Mouse (Mus musculus) CH12.LX (cell line): ENCODE results near the gene Daam1. TPM values are rescaled to one million over a fixed set of nuclear protein-coding genes. Genes with fewer than 3 reads are reported as not detected.

ENCODE experiments used
- DNase-seq: peaks from one replicate; pipeline ENCODE4 v3.0.0-alpha.2; 2013; ENCODE audit errors: extremely low read depth
- H3K27ac ChIP-seq: 2 replicates; pipeline ENCODE4 v1.5.1; 2012; ENCODE audit warnings: low read depth, mild to moderate bottlenecking, control low read depth, moderate library complexity; ENCODE audit not compliant: insufficient read depth
- H3K27me3 ChIP-seq: replicated peaks from 2 replicates; pipeline ENCODE3; 2012; ENCODE audit warnings: inconsistent platforms
- H3K36me3 ChIP-seq, 2 experiments: replicated peaks in 1 of 2; 2 replicates each; pipeline versions ENCODE3 to v1.6.1; 2012; ENCODE audit warnings: inconsistent platforms in 1 of 2, low read length in 1 of 2, mild to moderate bottlenecking in 1 of 2, mixed read lengths in 1 of 2, moderate library complexity in 1 of 2; ENCODE audit not compliant: control insufficient read depth in 1 of 2, insufficient read depth in 1 of 2
- H3K4me1 ChIP-seq, 2 experiments: 2 replicates each; pipeline ENCODE4 v1.6.1; 2012; ENCODE audit warnings: inconsistent platforms in 1 of 2, moderate library complexity in 1 of 2; ENCODE audit not compliant: insufficient read depth in 2 of 2, control insufficient read depth in 1 of 2
- H3K4me2 ChIP-seq: 2 replicates; pipeline ENCODE4 v1.6.1; 2012; ENCODE audit warnings: low read depth, mild to moderate bottlenecking, control low read depth; ENCODE audit not compliant: poor library complexity, insufficient read depth, severe bottlenecking
- H3K4me3 ChIP-seq, 3 experiments: fragments of 150-350 bp in 1 of 3; sonication (generic) in 1 of 3; replicated peaks in 1 of 3; 2 replicates each; pipeline versions ENCODE3 to v1.5.1; 2011 to 2012; ENCODE audit warnings: low read depth in 2 of 3, low read length in 2 of 3, mild to moderate bottlenecking in 2 of 3, moderate library complexity in 2 of 3, control low read depth in 1 of 3, improper control_type of control experiment in 1 of 3, inconsistent platforms in 1 of 3, mixed read lengths in 1 of 3; ENCODE audit not compliant: poor library complexity in 1 of 3
- H3K79me2 ChIP-seq: replicated peaks from 2 replicates; pipeline ENCODE4 v1.6.1; 2012; ENCODE audit warnings: mild to moderate bottlenecking, moderate library complexity; ENCODE audit not compliant: control insufficient read depth, poor library complexity, insufficient read depth, severe bottlenecking; ENCODE audit errors: extremely low read depth
- H3K9ac ChIP-seq: 2 replicates; pipeline ENCODE4 v1.6.1; 2012; ENCODE audit warnings: low read depth, mild to moderate bottlenecking, control low read depth, moderate library complexity; ENCODE audit not compliant: insufficient read depth
- H3K9me3 ChIP-seq: replicated peaks from 2 replicates; pipeline ENCODE3; 2012; ENCODE audit warnings: low read length, inconsistent platforms, mixed read lengths
- BHLHE40 ChIP-seq: IDR thresholded peaks from 2 replicates; pipeline ENCODE4 v1.6.1; 2011; ENCODE audit warnings: mild to moderate bottlenecking, low read depth, low read length, improper control_type of control experiment
- CTCF ChIP-seq, 2 experiments: IDR thresholded peaks in 1 of 2; conservative IDR thresholded peaks in 1 of 2; 2 replicates each; pipeline ENCODE4 v1.5.1; 2011 to 2012; ENCODE audit warnings: low read depth in 2 of 2, low read length in 2 of 2, improper control_type of control experiment in 1 of 2, inconsistent platforms in 1 of 2, mild to moderate bottlenecking in 1 of 2, moderate library complexity in 1 of 2
- E2F4 ChIP-seq: IDR thresholded peaks from 2 replicates; pipeline ENCODE4 v1.6.1; 2011; ENCODE audit warnings: low read depth, low read length, improper control_type of control experiment; ENCODE audit not compliant: insufficient replicate concordance
- EP300 ChIP-seq: IDR thresholded peaks from 2 replicates; pipeline ENCODE4 v1.6.1; 2011; ENCODE audit warnings: low read length, improper control_type of control experiment
- ETS1 ChIP-seq: conservative IDR thresholded peaks from 2 replicates; pipeline ENCODE4 v1.6.1; 2012; ENCODE audit warnings: low read depth, mild to moderate bottlenecking, inconsistent platforms, low read length, improper control_type of control experiment, moderate library complexity
- GABPA ChIP-seq: IDR thresholded peaks from 2 replicates; pipeline ENCODE4 v1.6.1; 2012; ENCODE audit warnings: low read depth, low read length, improper control_type of control experiment, inconsistent platforms; ENCODE audit not compliant: insufficient replicate concordance
- HCFC1 ChIP-seq: IDR thresholded peaks from 2 replicates; pipeline ENCODE4 v1.6.1; 2012; ENCODE audit warnings: low read depth, mild to moderate bottlenecking, inconsistent platforms, low read length, improper control_type of control experiment
- JUND ChIP-seq: conservative IDR thresholded peaks from 2 replicates; pipeline ENCODE4 v1.6.1; 2011; ENCODE audit warnings: low read depth, low read length, improper control_type of control experiment
- MAFK ChIP-seq: IDR thresholded peaks from 2 replicates; pipeline ENCODE4 v1.6.1; 2011; ENCODE audit warnings: low read length, improper control_type of control experiment; ENCODE audit not compliant: insufficient replicate concordance
- MAX ChIP-seq: IDR thresholded peaks from 2 replicates; pipeline ENCODE4 v1.6.1; 2011; ENCODE audit warnings: low read length, improper control_type of control experiment
- MEF2A ChIP-seq: IDR thresholded peaks from 2 replicates; pipeline ENCODE4 v1.6.1; 2014; ENCODE audit warnings: low read depth, mild to moderate bottlenecking, inconsistent platforms, low read length, improper control_type of control experiment, borderline replicate concordance
- MYC ChIP-seq: IDR thresholded peaks from 2 replicates; pipeline ENCODE4 v1.6.1; 2011; ENCODE audit warnings: low read depth, mild to moderate bottlenecking, improper control_type of control experiment, low read length
- NELFE ChIP-seq: IDR thresholded peaks from 2 replicates; pipeline ENCODE4 v1.6.1; 2011; ENCODE audit warnings: low read depth, low read length, improper control_type of control experiment
- PAX5 ChIP-seq: IDR thresholded peaks from 2 replicates; pipeline ENCODE4 v1.6.1; 2012; ENCODE audit warnings: low read length, inconsistent platforms, mixed read lengths
- POLR2A ChIP-seq: IDR thresholded peaks from 2 replicates; pipeline ENCODE4 v1.6.1; 2011; ENCODE audit warnings: low read depth, mild to moderate bottlenecking, improper control_type of control experiment, low read length
- POLR2AphosphoS2 ChIP-seq: IDR thresholded peaks from 2 replicates; pipeline ENCODE4 v1.6.1; 2011; ENCODE audit warnings: low read depth, low read length, improper control_type of control experiment
- SIN3A ChIP-seq: IDR thresholded peaks from 2 replicates; pipeline ENCODE4 v1.6.1; 2012; ENCODE audit warnings: low read length, improper control_type of control experiment, inconsistent platforms
- SMC3 ChIP-seq: IDR thresholded peaks from 2 replicates; pipeline ENCODE4 v1.6.1; 2011; ENCODE audit warnings: low read depth, low read length, improper control_type of control experiment
- TCF12 ChIP-seq: IDR thresholded peaks from 2 replicates; pipeline ENCODE4 v1.6.1; 2014; ENCODE audit warnings: low read depth, mild to moderate bottlenecking, inconsistent platforms, low read length, improper control_type of control experiment
- ZC3H11A ChIP-seq: IDR thresholded peaks from 2 replicates; pipeline ENCODE4 v1.6.1; 2012; ENCODE audit warnings: low read depth, mild to moderate bottlenecking, inconsistent platforms, low read length, improper control_type of control experiment
- dilution Hi-C: fragments of 300-500 bp; cut with MboI; formaldehyde crosslinking; loops from 2 replicates; pipeline ENCODE4 v1.14.3; 2020; ENCODE audit warnings: low sequenced_read_pairs; ENCODE audit not compliant: extremely low pct_unique_long_range_greater_than_20kb, extremely low pct_ligation_motif_present
- in situ Hi-C: fragments of 300-500 bp; cut with MboI; formaldehyde crosslinking; loops from 3 replicates; pipeline ENCODE4 v1.14.3; 2019; ENCODE audit warnings: low sequenced_read_pairs, low pct_ligation_motif_present, low pct_unique_long_range_greater_than_20kb, mixed read lengths
- polyA plus RNA-seq: library from polyadenylated mRNA; unstranded; fragments of >175 nt; gene quantifications from 2 replicates; pipeline ENCODE4 v1.2.1, GENCODE M21; 2012; ENCODE audit warnings: low read depth; ENCODE audit not compliant: insufficient read length
- total RNA-seq, 2 experiments: library from RNA; depleted of rRNA; stranded (reverse); fragments of 300-350 nt in 1 of 2; fragments of >200 nt in 1 of 2; gene quantifications; 2 replicates each; pipeline ENCODE4 v1.2.3; 2012 to 2014

Gene Daam1
- total and polyA plus RNA-seq, 3 experiments = 10.7 to 27.9 (median 23.6) TPM

DNA sequence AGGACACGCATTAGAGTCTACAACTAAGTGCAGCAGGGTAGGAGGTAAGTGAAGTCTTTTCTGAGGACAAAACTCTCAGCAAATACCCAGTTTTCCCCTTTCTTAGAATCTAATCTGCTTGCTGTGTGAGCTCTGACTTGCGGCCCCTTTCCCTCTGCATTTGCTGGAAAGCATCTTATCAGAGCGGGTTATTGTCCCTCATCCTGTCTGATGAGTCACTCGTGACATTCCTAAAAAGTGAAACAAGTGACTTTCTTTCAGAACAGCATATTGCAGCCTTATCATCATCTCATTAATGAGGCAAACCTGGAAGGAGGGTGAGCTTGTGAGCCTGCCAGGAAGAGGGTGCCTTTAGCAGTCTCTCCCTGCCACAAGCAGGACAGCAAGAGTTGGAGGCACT lies 68.7 kb downstream of the Daam1 start (continued):
- TF ChIP-seq MAX = no peak
- TF ChIP-seq ETS1 = no peak
- no peak for TF ChIP-seq MYC
- TF ChIP-seq NELFE = no peak
- TF ChIP-seq, all 38 proteins: peak for 0

DNA sequence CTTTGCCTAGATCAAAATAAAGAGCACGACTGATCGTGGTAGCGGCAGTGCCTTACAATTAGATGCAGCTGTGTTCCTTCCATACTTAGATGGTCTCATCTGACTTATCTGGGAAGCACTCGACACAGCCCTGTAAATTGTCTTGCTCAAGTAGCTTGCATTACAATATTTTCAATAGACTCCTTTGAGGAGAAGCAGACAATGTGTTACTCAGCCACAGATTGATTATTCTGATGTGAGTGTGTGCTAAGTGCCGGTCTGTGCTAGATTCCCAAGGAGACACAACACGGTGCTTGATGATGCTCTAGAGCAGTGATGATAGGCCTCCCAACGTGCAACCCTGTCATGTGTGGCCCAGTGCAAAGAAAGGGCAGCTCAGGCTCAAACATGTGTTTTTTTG lies 70.3 kb downstream of the Daam1 start:
- DNase-seq = no peak
- dilution Hi-C loops (no loop called here), in situ Hi-C loops (no loop called here)
- Histone ChIP-seq H3K4me3 (no peak overlapping the region), H3K4me2 (no peak overlapping the region), H3K27ac (no peak overlapping the region), H3K9ac (no peak overlapping the region), H3K4me1 (peaks cover 0 to 28% of the 10 kb centered on the region in 2 experiments; a peak in 2 of 4 replicates), H3K27me3 (no peaks in the 10 kb centered on the region), H3K9me3 (peaks cover 2% of the 10 kb centered on the region), H3K36me3 (peaks cover 14 to 89% of the 10 kb centered on the region in 2 experiments), H3K79me2 (no peaks in the 10 kb centered on the region)
- TF ChIP-seq MEF2A = no peak
- TF ChIP-seq MAFK = no peak
- no peak for TF ChIP-seq MAX
- TF ChIP-seq SIN3A = no peak
- no peak for TF ChIP-seq MYC
- no peak for TF ChIP-seq BHLHE40
- TF ChIP-seq POLR2A = no peak
- TF ChIP-seq CTCF (conservative IDR thresholded peaks at IDR 0.05 in 1 of 2, IDR thresholded peaks at IDR 0.05 in 1 of 2; ENCODE audit: low read depth in 2 of 2, low read length in 2 of 2) = no peak
- no peak for TF ChIP-seq HCFC1
- TF ChIP-seq EP300 = no peak
- TF ChIP-seq E2F4 = no peak
- TF ChIP-seq JUND = no peak
- no peak for TF ChIP-seq TCF12

DNA sequence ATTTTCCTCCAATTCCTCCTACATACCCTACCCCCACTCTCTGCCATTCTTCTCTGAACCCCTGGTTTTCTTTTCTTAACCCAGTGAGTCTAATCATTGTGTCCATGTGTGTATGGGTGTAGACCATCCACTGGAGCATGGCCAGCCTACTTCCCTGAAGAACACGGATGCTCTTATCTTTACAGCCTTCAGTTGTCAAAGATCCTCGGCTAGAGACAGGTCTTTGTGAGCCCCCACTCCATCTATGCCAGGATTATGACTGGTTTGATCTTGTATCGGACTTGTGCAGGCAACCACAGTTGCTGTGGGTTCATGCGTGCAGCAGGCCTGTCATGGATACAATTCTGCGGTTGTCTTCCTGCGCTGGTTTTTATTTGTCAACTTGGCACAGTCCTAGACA lies 71.0 kb downstream of the Daam1 start:
- in situ Hi-C loops (no loop called here), dilution Hi-C loops (no loop called here)
- DNase-seq = no peak
- no peak for TF ChIP-seq CTCF (conservative IDR thresholded peaks at IDR 0.05 in 1 of 2, IDR thresholded peaks at IDR 0.05 in 1 of 2; ENCODE audit: low read depth in 2 of 2, low read length in 2 of 2)
- no peak for TF ChIP-seq GABPA
- TF ChIP-seq MAFK = no peak
- no peak for TF ChIP-seq TCF12
- no peak for TF ChIP-seq NELFE
- no peak for TF ChIP-seq JUND
- no peak for TF ChIP-seq SMC3
- TF ChIP-seq BHLHE40 = no peak
- TF ChIP-seq SIN3A = no peak
- no peak for TF ChIP-seq POLR2A
- TF ChIP-seq PAX5 = no peak
- no peak for TF ChIP-seq POLR2AphosphoS2
- no peak for TF ChIP-seq ZC3H11A
- H3K9me3 ChIP-seq = peaks cover 2% of the 10 kb centered on the region
- no peak overlapping the region for H3K4me2 ChIP-seq
- peaks cover 0 to 27% of the 10 kb centered on the region in 2 experiments; a peak in 2 of 4 replicates for H3K4me1 ChIP-seq
- no peak overlapping the region for H3K9ac ChIP-seq
- H3K36me3 ChIP-seq = peaks cover 14 to 89% of the 10 kb centered on the region in 2 experiments
- no peak overlapping the region for H3K4me3 ChIP-seq
- no peaks in the 10 kb centered on the region for H3K79me2 ChIP-seq
- no peaks in the 10 kb centered on the region for H3K27me3 ChIP-seq
- no peak overlapping the region for H3K27ac ChIP-seq
